Mouse (Mus musculus) common myeloid progenitor, adult 5-6 weeks (primary cell): ENCODE data around the gene Il3ra. TPM values are rescaled to one million over a fixed set of nuclear protein-coding genes. Genes with fewer than 3 reads are reported as not detected.
A peak's percentile ranks its signal among the peaks of the same experiment; 100 is the strongest.

Source experiments
- ATAC-seq: replicated peaks from 2 replicates; pipeline ENCODE4 v1.8.0; 2016; ENCODE audit warnings: low read depth, mild to moderate bottlenecking, moderate TSS enrichment, inconsistent platforms; ENCODE audit not compliant: poor library complexity, severe bottlenecking
- total RNA-seq: library from RNA; stranded (forward); fragments of 200-1000, 187-1606 nt; gene quantifications from 2 replicates; pipeline ENCODE4 v1.2.3, GENCODE M21; 2017

The Il3ra gene
- total RNA-seq, 1 experiment from 2014 or later, result 30.0 TPM

DNA sequence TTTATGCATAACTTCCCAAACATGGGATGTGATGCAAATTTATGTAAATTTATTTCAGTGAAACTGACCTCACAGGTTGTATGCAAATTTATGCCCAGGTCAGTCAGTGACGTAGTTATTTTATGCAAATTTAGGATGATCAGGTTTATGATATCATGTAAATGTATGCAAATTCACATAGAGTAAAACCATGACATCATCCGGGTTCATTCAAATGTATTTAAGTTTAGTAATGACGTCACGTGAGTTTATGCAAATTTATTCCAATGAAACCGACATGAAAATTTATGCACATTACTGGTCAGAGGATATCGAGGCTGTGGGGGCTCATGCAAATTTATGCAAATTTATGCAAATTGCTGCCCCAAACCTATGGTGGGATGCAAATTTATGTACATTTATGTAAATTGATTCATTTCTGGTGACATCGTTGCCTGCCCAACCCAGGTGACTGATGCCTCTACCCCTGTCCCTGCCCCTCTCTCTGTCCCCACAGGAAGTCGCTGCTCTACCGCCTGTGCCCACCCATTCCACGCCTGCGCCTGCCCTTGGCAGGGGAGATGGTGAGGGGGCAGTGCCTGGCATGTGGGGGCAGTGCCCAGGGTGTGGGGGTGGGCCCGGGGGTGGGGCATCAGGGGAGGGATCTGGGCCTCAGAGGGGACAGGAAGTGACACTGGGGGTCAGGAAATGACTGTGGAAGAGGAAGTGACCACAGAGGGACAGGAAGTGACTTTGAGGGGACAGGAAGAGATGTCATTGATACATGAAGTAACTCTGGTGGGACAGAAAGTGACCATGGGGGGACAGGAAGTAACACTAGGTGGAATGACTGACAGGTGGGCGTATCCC, 8.7 kb downstream of the Il3ra start:
- ATAC-seq, result 0 out of 2 replicates have a peak, but pooled peaks have one; percentile 0

DNA sequence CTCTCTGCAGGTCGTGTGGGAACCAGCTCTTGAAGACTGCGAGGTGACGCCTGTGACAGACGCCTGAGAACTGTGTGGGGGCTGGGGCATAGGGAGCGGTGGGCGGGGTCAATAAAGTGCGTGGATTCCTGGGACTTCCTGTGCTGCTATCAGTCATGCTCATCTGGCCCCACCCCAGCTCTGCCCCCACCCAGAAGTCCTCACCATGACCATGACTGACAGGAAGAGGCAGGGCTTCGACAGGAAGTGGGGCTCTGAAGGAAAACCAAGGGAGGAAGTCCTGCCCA, 9.2 kb downstream of the Il3ra start:
- ATAC-seq, result 0 out of 2 replicates have a peak, but pooled peaks have one; percentile 3

DNA sequence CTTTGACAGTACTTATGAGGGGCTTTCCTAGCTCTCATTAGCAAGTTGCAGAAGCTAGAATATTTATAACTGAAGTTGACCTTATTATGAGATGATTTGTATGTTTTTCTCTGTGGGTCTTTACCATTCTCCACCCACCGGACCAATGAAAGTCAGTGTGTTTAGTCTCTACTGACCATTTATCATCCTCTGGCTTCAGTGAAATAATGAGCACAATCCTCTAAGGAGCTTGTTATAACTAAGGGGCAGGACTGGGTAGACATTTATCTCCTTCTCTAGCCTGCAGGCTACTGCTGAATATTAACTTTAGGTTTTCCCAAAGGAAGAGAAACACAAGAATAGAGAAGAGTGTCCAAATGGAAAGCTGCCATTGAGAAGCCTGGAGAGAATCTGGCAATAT, 49.5 kb downstream of the Il3ra start:
- ATAC-seq, result no peak

DNA sequence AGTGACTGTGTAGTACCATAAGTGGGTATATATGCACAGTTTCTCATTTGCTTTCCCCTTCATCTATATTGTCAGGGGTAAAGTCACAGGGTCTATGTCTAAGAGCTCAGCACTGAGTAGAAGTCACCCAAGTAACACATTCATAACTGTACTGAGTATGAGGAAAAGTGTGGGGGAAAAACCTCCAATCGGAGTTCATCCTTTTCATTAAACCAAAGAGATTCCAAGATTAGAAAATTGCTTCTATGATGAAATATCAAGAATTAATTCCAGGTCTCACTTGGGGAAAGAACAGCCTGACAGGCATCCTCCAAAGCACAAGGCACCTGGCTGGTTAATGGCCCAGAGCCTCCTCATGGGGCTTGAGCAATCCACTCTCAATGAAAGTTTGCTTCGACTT, 54.9 kb downstream of the Il3ra start, which contains the start of gene Olfr721-ps1:
Gene Olfr721-ps1, plus strand, starts transcription at position 301 of the 400 bp plus-strand sequence.
- ATAC-seq, result no peak

Other genes starting within 250 kb of the Il3ra start
- 208 and 220 TPM in 2 replicates for gene Psmd6, start 225.3 kb upstream of the Il3ra start, total RNA-seq
- gene Olfr720, start 159.4 kb upstream of the Il3ra start, total RNA-seq, result not detected in 2 replicates
- gene Olfr31, start 23.4 kb upstream of the Il3ra start, total RNA-seq, result not detected in 2 replicates
- not detected in 2 replicates for gene Olfr721-ps1, start 55.0 kb downstream of the Il3ra start, total RNA-seq